Mouse (Mus musculus): ENCODE results near the gene Zfp606. TPM values are rescaled to one million over a fixed set of nuclear protein-coding genes. Genes with fewer than 3 reads are reported as not detected.

Gene Zfp606
- polyA plus RNA-seq, 1 experiment from 2014 or later = 18.6 TPM

DNA sequence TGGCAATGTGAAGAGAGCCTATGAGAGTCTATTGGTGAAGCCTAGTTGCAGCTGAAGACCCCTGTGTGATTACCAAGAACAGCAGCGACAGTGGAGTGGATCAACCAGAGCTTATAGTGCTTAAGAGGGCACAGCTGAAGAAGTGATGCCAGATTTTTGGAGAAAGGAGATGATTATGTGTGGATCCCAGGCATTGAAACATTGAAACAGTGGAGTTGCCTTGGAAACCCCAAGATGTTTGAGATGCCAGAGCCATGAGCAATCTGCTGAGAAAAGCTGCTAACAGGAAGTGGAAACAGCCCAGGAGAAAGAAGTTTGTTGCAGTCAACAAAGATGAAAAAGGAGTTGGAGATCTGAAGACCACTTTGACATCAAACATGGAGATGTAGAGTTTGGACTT, 32.8 kb downstream of the Zfp606 start:
- 57% methylated on average over 1 of the region's 1 CpGs for WGBS
- no peak overlapping the region for H3K4me3 ChIP-seq (replicated peaks; ENCODE audit: low read depth, low read length)
- DNase-seq (ENCODE audit: low spot score) = no peak

GRCm38 (mm10) chr7:12512217-12512616, 34.1 kb downstream of the Zfp606 start, which contains the start of gene 2900092C05Rik:
TSS of gene 2900092C05Rik (plus strand) at chr7:12512517.
- no peak for TF ChIP-seq CTCF (IDR thresholded peaks at IDR 0.05; ENCODE audit: low read depth)
- no peak within 1 kb of the TSS for H3K4me3 ChIP-seq (replicated peaks; ENCODE audit: low read depth, low read length)
- no peak within 1 kb of the TSS for H3K9ac ChIP-seq (ENCODE audit: low read depth, low read length)
- no peak within 1 kb of the TSS for H3K27ac ChIP-seq
- H3K36me3 ChIP-seq (ENCODE audit: insufficient read depth, low read length) = no peaks in the 10 kb centered on the region
- H3K4me1 ChIP-seq (replicated peaks; ENCODE audit: insufficient read depth, low read length) = no peaks in the 10 kb centered on the region
- H3K9me3 ChIP-seq (replicated peaks; ENCODE audit: low read length) = no peaks in the 10 kb centered on the region
- no peak for ATAC-seq (replicated peaks; ENCODE audit: low FRiP score, low read depth)
- no peak within 1 kb of the TSS for H3K4me2 ChIP-seq (ENCODE audit: low read length)
- no peak for DNase-seq (ENCODE audit: low spot score)
- 56% methylated on average over 2 of the region's 2 CpGs for WGBS
- no peaks in the 10 kb centered on the region for H3K27me3 ChIP-seq (ENCODE audit: insufficient read depth, low read length)

More for the DNA sequence above, 32.8 kb downstream of the Zfp606 start:
- no peaks in the 10 kb centered on the region for H3K27me3 ChIP-seq (ENCODE audit: insufficient read depth, low read length)
- no peak for ATAC-seq (replicated peaks; ENCODE audit: low FRiP score, low read depth)
- no peak overlapping the region for H3K27ac ChIP-seq
- H3K36me3 ChIP-seq (ENCODE audit: insufficient read depth, low read length) = no peaks in the 10 kb centered on the region
- no peak for TF ChIP-seq CTCF (IDR thresholded peaks at IDR 0.05; ENCODE audit: low read depth)
- H3K4me1 ChIP-seq (replicated peaks; ENCODE audit: insufficient read depth, low read length) = no peaks in the 10 kb centered on the region
- no peak overlapping the region for H3K4me2 ChIP-seq (ENCODE audit: low read length)
- H3K9me3 ChIP-seq (replicated peaks; ENCODE audit: low read length) = no peaks in the 10 kb centered on the region
- H3K9ac ChIP-seq (ENCODE audit: low read depth, low read length) = no peak overlapping the region

Other genes starting within 250 kb of the Zfp606 start
- gene Vmn1r81, start 210.0 kb upstream of the Zfp606 start, polyA plus RNA-seq (2015; fragmentation: Nextera tagmentation; extraction: Ambion mirVana) = not detected in 2 replicates
- not detected in 2 replicates for gene Vmn1r82, start 177.9 kb upstream of the Zfp606 start, polyA plus RNA-seq (2015; fragmentation: Nextera tagmentation; extraction: Ambion mirVana)
- gene Vmn1r83, start 148.8 kb upstream of the Zfp606 start, polyA plus RNA-seq (2015; fragmentation: Nextera tagmentation; extraction: Ambion mirVana) = not detected in 2 replicates
- gene Vmn1r84, start 109.0 kb upstream of the Zfp606 start, polyA plus RNA-seq (2015; fragmentation: Nextera tagmentation; extraction: Ambion mirVana) = not detected in 2 replicates
- 3.9 and 4.3 TPM in 2 replicates for gene Zfp551, start 55.5 kb upstream of the Zfp606 start, polyA plus RNA-seq (2015; fragmentation: Nextera tagmentation; extraction: Ambion mirVana)
- not detected in 2 replicates for gene 2900092C05Rik, start 34.2 kb downstream of the Zfp606 start, polyA plus RNA-seq (2015; fragmentation: Nextera tagmentation; extraction: Ambion mirVana)
- not detected in 2 replicates for gene Vmn2r53, start 130.5 kb downstream of the Zfp606 start, polyA plus RNA-seq (2015; fragmentation: Nextera tagmentation; extraction: Ambion mirVana)
- not detected in 2 replicates for gene Vmn2r54, start 162.0 kb downstream of the Zfp606 start, polyA plus RNA-seq (2015; fragmentation: Nextera tagmentation; extraction: Ambion mirVana)
- gene Vmn2r55, start 206.7 kb downstream of the Zfp606 start, polyA plus RNA-seq (2015; fragmentation: Nextera tagmentation; extraction: Ambion mirVana) = not detected in 2 replicates

Measured in kidney, postnatal 0 days (tissue).